Mouse (Mus musculus) urinary bladder, adult 18-20 months (tissue): ENCODE measurements around the gene B3gnt8.

Experiments
- DNase-seq, 2 experiments: peaks; one replicate each; pipeline ENCODE4 v3.0.0; 2022; ENCODE audit warnings: low spot score in 2 of 2, mixed read lengths in 2 of 2

Gene B3gnt8

DNA sequence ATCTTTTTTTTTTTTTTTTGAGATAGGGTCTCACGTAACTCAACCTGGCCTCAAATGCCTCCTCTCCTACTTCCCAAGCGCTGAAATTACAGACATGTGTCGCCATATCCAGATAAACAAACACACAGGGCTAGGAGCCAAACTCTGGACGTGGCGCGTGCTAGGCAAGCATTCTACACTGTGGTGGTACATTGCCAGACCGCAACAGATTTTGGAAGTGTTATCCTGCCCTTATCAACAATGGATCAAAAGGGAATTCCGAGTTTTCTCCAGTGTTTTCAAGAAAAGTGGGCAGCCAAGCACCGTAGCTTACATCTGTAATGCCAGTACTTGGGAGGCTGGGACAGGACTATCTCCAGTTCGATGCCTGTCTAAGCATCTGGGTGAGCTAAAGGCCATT is 31.3 kb downstream of the B3gnt8 start:
- DNase-seq, result no peak

DNA sequence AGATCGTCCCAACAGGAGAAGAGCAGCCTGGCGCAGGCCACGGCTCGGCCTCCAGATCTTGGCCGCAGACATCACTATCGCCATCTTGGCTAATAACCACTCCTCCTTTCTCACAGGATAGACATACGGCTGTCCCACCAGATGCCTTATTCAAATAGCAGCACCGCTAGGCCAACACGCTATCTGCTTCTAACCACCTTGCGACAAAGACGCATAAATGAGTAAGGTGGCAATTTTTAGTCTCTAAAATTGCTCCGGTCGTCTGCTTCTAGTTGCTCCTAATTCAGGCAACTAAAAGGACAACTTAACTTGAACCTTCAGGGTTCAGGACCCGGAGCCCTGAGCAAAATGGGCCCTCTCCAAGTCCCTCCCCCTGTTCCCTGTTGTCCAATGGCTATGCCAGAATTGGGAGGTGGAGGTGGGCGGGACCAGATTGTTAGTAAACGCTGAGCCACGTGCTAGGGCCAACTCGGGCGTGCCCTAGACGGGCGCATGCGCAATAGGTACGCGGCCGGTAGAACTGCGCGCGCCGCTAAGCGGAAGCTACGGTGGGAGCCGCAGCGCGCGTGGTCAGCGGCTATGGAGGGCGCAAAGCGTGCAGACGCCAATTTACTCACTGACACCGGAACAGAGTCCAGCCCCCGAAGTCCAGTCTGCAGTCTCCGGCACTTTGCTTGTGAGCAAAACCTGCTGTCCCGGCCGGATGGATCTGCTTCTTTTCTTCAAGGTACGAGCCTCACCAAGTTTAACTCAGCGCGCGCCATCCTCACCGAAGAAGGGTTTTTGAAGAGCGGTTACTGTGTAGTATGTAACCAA is 32.4 kb downstream of the B3gnt8 start, which contains the start of the genes Bckdha and Exosc5:
Gene Bckdha, minus strand, starts transcription at position 325 of the 816 bp plus-strand sequence.
Gene Exosc5, plus strand, starts transcription at position 508 of the 816 bp plus-strand sequence.
- peak; percentile 92 to 98 for DNase-seq

DNA sequence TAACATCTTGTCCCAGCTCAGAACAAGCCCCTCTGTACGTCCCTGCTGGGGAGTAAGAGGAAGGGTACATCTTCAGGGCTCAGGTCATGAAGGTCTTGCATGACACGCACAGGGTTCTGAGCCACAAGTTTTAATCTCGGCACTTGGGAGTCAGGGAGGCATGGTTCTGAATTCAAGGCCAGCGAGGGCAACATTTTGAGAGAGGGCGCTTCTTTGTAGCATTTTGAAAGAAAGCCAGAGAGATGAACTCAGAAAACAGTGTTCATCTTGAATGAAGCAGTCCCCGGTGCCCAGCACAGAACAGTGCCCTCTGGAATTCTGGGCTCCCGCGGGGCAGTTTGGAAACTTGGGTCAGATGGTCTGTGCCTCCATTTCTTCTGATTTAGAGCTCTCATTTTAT is 39.9 kb downstream of the B3gnt8 start:
- DNase-seq, result no peak

DNA sequence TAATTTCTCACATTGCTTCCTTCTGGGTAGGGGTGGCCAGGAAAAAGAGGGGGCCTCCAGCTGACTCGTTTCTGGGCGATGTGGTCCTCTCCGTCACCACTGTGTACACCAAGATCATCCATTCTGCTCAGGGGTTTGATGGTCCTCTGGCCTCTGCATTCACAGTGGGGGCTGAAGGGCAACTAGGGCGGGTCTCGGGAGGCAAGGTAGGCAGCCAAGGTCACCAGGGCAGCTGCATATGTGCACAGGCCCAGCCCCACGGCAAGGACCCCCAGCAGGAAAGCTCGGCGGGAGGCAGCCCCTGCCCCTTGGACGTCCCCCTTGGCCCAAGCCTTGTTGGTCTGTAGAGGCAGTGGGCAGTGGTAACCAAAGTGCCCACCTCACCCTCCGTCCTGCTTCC is 42.7 kb downstream of the B3gnt8 start:
- DNase-seq, result no peak

DNA sequence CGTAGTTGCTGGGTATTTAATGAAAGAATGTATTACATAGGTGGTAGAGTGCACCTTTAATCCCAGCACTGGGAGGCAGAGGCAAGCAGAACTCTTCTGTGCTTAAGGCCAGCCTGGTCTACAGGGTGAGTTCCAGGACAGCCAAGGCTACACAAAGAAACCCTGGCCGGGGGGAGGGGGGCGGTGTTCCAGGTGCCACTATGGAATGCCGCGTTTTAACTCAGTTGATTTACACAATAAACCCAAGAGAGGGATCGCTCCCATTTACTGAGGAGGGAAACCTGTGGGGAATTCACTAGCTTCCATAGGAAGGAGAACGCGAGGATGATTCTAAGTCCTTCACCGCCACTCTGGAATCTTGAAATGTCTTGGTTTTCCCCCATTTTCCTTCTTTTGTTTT is 43.2 kb downstream of the B3gnt8 start:
- no peak for DNase-seq

DNA sequence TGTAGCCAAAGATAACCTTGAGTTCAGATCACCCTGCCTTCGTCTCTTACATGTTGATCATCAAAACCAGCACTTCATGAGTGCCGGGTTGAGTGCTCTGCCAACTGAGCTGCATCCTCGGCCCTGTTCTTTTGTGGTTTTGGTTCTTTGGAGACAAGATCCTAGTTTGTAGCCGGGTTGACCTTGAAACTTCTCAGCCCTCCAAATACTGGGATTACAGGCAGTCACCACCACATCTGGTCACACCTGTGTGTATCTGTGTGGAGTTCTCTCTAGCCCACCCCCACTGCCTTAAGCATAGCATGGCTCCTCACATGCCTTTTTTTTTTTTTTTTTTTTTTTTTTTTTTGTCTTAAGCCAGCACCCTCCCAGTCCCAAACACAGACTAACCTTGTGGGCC is 43.6 kb downstream of the B3gnt8 start:
- DNase-seq, result no peak

DNA sequence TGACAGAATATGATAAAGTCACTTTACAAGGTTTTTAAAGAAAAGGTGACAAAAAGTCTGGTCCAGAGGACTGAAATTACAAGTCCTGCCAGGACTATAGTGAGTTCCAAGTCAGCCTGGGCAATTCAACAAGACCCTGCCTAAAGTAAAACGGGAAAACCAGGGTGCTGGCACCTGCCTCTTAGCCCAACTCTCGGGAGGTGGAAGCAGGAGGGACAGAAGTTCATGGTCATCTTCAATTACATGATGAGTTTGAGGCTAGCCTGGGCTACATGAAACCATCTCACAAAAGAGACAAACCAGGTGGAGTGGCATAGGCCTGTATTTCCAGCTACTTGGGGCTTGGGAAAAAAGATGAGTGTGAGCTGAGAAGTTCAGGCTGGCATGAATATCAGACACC is 45.2 kb downstream of the B3gnt8 start:
- no peak for DNase-seq

DNA sequence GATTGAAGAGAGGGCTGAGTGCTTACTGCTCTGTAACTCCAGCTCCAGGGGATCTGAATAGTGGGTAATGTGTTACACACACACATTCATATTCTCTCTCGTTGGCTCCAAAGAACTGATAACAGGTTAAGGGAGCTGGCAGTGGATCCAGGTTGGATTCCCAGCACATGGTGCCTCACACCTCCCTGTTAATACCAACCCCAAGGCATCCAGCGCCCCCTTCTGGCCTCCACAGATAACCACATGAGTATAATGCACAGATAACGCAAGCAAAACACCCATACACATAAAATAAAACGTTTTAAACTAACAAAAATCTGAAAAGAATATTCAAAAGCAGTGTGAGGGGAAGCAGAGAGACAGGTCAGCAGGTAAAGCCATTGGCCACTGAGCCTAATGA is 46.0 kb downstream of the B3gnt8 start:
- no peak for DNase-seq

DNA sequence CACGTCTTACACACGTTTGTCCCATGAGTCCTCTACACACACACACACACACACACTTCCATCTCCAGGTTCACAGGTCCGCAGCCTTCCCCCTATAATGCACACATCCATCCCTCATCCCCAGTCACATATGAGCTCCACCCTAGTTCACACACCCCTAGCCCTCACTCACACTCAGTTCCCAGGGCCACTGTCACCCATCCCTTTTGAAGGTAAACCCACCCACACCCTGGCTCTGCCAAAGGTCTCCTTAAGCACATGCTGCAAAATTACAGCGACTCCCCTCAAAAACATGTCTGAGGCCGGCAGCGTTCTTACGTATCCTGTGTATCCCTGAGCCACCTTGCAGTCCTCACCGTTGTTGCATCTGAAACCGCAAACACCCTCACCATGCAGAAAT is 47.8 kb downstream of the B3gnt8 start:
- no peak for DNase-seq

DNA sequence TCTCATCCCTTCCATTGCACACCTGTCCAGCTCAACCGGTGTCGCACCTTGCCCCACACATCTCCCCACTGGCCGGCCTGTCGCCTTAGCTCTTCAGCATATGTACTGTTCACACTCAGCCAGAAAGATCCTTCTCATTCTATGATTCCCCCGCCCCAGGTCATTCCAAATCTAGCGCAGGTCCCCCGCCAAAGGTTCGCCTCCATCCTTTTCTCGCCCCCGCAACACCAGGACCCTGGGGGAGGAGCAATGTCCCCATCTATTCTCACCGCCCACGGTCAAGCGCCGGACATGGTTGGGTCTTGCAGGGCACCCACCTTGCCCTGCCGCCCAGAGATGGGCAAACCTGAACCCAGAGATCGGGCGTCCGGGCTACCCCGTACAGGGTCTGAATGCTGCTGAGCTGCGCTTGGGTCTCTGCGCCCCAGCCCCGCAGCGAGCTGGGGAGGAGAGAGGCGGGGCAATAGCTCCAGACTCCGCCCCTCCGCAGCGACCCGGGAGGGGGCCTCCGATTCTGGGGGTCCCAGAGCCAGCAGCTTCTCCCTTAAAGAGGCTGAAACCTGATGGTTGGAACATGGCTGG is 48.4 kb downstream of the B3gnt8 start, which contains the start of gene Tmem91:
Gene Tmem91, minus strand, starts transcription at position 448 of the 582 bp plus-strand sequence.
- no peak for DNase-seq

DNA sequence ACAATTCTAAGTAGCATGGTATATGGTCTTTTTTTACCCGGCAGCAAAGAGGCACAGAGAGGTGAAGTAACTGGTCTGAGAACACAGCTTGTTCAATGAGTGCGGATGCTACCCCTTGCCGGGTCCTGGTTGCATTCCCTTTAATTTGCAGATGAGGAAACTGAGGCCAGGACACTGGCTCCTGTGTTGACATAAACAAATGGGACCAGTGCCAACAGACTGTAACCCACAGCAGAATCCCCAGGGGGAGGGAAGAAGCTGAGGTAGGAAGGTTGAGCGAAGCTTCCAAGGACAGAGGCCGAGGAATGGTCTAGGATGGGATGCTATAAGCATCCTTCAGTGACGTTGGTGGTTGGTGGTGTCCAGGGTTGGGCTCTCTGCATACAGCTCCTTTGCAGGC is 49.0 kb downstream of the B3gnt8 start:
- DNase-seq, result no peak

DNA sequence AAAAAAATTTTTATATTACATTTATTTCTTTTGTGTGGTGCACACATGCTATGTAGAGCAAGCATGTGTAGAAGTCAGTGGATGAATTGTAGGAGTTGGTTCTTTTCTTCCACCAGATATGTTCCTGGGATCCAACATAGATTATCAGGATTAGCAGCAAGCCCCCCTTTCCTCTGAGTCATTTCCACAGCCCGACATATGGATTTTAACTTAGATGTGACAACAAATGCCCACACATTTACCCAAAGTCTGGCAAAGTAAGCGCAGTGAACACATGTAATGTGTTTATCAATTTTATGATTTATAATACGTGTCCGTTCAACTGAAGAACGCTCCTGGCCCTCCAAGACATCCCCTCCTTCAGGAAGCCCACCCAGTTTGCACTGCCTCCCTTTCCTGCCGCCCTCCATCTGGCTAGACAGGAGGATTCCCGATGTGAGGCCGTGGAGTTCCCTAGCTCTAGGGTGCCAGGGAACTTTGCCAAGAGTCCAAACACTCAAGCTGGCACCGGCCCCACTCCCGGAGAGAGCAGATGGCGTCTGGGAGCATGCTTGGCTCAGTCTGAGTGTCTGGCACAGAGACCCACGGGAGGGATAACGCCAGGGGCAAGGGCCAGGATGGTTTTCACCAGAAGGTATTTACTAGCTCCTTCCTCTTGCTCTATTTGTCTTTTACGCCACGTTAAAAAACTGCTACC is 49.8 kb downstream of the B3gnt8 start:
- DNase-seq, result peak in 1 of 2 experiments; percentile 45

DNA sequence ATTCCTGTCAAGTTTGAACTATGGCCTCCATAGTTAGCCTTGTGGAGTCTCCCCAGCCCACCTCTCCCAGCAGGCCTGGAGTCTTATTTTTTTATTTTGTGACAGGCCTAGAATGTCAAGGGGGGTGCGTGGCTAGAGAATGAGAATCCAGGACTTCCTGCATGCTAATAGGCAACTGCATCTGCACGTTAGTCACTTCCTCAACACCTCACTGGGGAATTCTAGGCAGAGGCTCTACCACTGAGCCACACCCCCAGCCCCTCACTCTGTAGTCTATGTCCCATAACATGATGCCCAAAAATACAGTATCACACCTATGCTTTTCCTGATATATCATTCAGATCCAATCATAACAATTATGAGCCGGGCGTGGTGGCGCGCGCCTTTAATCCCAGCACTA is 50.6 kb downstream of the B3gnt8 start:
- DNase-seq, result no peak

DNA sequence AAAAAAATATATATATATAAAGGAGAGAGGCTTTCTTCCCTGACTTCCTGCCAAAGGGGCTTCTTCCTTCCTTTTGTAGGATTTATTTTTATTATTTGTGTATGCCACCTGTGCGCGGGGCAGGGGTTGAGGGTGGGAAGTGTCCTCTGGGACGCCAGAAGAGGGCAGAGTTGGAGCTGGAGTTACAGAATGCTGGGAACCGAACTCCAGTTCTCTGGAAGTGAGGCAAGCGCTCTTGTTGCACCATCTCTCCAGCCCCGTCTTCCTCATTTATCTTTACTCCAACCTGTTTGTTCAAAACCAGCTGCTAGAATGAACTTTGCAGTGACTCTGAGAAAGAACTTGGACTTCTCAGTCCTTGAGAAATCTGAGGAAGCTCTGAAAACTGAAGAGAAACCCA is 53.5 kb downstream of the B3gnt8 start:
- no peak for DNase-seq

DNA sequence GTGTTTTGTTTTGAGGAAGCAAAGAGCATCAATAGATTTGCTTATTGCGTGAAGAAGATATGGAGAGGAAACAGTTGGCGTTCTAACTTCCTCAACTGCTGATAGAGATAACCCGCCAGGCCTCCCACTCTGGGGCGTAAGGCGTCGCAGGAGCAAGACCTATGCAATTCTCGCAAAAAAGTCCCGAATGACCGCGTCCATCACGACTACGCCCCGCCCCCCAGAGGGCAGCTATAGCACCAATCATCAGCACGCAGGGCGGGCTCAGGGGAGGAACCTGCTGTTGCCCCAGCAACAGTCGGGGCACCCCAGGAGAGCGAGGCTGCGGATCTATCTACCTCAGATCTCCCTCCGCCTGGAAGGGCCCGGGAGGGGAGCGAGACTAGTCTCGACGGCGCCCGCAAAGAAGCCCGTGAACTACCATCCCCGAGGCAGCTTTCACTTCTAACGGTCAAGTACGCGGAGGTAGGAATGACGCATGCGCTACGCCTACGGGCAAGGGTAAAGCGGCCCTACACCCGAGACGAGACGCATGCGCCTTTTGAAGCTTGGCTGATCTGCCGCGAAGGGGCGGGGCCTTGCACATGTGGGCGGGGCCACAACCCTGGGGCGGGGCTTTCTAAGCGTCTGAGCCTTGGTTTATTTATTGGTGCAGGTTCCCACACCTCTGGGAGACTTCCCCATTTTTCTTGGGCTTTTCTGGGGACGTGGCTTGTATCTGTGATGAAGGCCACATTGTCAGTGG is 54.2 kb downstream of the B3gnt8 start, which contains the start of gene B9d2:
Gene B9d2, plus strand, starts transcription at position 267 of the 745 bp plus-strand sequence.
- peak; percentile 94 to 97 for DNase-seq

DNA sequence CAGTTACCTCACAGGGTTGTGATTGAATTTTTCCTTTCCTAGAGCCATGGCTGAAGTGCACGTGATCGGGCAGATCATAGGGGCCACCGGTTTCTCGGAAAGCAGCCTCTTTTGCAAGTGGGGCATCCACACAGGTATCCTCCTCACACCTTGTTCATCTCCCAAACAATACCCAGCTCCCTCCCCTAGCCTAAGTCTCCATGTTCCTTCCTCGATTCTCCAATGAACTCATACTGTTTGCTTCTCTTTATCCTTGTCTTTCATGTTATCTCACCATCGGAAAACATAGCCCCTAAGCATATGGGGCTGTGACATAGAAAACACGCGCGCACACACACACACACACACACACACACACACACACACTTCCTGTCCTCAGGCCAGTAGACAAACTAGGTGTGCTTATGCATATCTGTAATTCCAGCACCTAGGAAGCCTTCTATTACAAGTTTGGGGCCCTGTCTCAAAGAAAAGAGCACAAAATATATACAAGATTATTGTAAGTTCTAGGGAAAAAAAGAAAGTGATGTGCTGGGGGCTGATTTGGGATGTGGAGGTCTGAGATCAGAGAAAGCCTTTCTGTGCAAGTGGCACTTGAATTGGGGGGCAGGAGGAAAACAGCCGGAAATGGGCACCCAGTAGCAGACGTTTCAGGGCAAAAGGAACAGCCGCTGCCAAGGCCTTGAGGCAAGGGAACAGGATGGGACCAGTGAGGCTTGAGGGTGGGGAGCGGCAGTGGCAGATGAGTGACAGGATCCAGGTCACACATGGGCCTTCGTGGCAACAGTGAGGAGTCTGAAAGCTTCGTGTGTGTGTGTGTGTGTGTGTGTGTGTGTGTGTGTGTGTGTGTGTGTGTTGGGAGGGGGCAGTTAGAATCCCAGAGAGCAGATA is 55.1 kb downstream of the B3gnt8 start:
- no peak for DNase-seq

DNA sequence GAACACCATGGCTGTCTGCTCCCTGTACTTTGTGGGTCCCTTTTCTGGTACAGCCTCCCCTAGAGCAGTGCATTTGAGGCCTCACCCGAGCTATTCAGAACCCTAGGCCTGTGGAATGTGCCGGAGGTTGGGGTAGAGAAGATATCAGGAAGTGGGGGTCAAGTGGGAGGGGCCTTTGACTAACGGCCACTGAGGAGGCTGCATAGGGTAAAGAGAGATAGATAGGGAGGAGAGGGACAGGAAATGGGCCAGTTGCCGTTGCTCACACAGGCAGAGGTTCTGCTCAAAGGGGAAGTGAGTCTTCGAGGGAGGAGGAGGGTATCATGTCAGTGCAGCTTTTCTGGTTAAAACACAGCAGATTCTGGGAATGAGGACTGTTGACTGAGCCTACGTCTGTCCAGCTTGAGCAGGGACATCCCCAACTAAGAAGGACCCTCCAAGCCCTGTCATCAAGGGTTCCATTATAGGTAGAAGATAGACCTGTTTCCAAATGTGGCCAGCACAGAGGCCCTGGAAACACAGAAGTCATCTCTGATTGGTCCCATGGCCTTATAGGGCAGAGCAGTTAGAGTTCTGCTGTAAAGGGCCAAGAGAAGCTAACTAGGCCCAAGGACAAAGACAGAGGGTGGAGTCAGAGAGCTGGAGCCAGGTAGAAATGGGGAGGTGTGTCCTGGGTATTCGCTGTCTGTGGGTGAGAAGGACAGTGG is 57.2 kb downstream of the B3gnt8 start:
- no peak for DNase-seq

DNA sequence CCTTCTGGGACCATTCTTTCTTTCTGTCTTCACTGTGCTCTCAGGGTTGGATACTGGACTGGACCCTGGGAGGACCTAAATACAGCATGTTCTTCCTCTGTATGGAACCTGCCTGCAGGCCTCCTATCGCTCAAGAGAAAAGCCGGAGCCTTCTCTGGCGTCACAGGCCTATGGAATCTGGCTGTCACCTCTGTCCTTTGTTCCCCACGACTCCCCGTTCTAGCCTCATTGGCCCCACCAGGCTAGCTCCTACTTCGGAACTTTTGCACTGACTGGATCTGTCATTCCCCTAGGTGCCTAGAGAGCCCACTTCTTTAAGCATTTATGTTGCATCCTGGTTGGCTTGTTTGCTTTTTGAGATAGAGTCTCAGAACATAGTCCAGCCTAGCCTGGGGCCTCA is 58.2 kb downstream of the B3gnt8 start:
- DNase-seq, result no peak
